Mouse (Mus musculus) heart, adult 2 months (tissue): ENCODE data around the gene Ppa1. TPM values are rescaled to one million over a fixed set of nuclear protein-coding genes. Genes with fewer than 3 reads are reported as not detected.

Source experiments
- DNase-seq, 2 experiments: peaks; one replicate each; pipeline ENCODE4 v3.0.0; 2021
- H3K27ac ChIP-seq: fragments of 200-600 bp; 2 replicates; pipeline ENCODE4 v1.8.1; 2022
- H3K27me3 ChIP-seq: fragments of 200-500 bp; 2 replicates; pipeline ENCODE4 v1.6.1; 2012; ENCODE audit warnings: mild to moderate bottlenecking, low read length, inconsistent platforms, mixed read lengths; ENCODE audit not compliant: control insufficient read depth, insufficient read depth
- H3K36me3 ChIP-seq: fragments of 200-500 bp; 2 replicates; pipeline ENCODE4 v1.6.1; 2012; ENCODE audit warnings: low read length, inconsistent platforms; ENCODE audit not compliant: control insufficient read depth, insufficient read depth
- H3K4me1 ChIP-seq: fragments of 200-500 bp; 2 replicates; pipeline ENCODE4 v1.6.1; 2011; ENCODE audit warnings: low read length; ENCODE audit not compliant: control insufficient read depth, insufficient read depth
- H3K4me3 ChIP-seq: fragments of 200-600 bp; 2 replicates; pipeline ENCODE4 v1.8.1; 2022
- H3K79me2 ChIP-seq: fragments of 200-500 bp; replicated peaks from 2 replicates; pipeline ENCODE4 v1.6.1; 2012; ENCODE audit warnings: mild to moderate bottlenecking, inconsistent platforms, low read length, moderate library complexity, mixed read lengths; ENCODE audit not compliant: control insufficient read depth, insufficient read depth
- H3K9ac ChIP-seq: fragments of 200-500 bp; 2 replicates; pipeline ENCODE4 v1.6.1; 2012; ENCODE audit warnings: low read depth, mild to moderate bottlenecking, control low read depth, inconsistent platforms, low read length, mixed read lengths
- CTCF ChIP-seq: fragments of 200-600 bp; IDR thresholded peaks from 2 replicates; pipeline ENCODE4 v1.8.1; 2022; ENCODE audit warnings: antibody characterized with exemption, mild to moderate bottlenecking, moderate library complexity
- EP300 ChIP-seq: fragments of 200-500 bp; IDR thresholded peaks from 2 replicates; pipeline ENCODE4 v1.6.1; 2011; ENCODE audit warnings: low read depth, low read length, control low read depth; ENCODE audit not compliant: insufficient read depth
- POLR2A ChIP-seq: fragments of 200-500 bp; IDR thresholded peaks from 2 replicates; pipeline ENCODE4 v1.6.1; 2011; ENCODE audit warnings: mild to moderate bottlenecking, low read depth, low read length, control low read depth; ENCODE audit not compliant: insufficient read depth
- WGBS: fragments of 180-500 bp; shearing (Covaris S2); methylation state at CpG from one replicate; pipeline ENCODE4 v1.1.7; 2018; 5-methylcytosine and 5-hydroxymethylcytosine counted together
- intact Hi-C: fragments of 180-260 bp; cut with DNase I; formaldehyde crosslinking; loops from one replicate; pipeline ENCODE4 v1.15.1; 2025
- polyA plus RNA-seq: library from polyadenylated mRNA; depleted of rRNA; stranded (reverse); fragments of >200 nt; gene quantifications from 2 replicates; pipeline ENCODE4 v1.2.3, GENCODE M21; 2012
- total RNA-seq, 2 experiments: library from RNA; stranded (reverse); gene quantifications; 2 replicates each; pipeline ENCODE4 v1.2.3; 2021

Gene Ppa1
- total and polyA plus RNA-seq, 3 experiments: 33.9 to 66.8 (median 66.3) TPM

DNA sequence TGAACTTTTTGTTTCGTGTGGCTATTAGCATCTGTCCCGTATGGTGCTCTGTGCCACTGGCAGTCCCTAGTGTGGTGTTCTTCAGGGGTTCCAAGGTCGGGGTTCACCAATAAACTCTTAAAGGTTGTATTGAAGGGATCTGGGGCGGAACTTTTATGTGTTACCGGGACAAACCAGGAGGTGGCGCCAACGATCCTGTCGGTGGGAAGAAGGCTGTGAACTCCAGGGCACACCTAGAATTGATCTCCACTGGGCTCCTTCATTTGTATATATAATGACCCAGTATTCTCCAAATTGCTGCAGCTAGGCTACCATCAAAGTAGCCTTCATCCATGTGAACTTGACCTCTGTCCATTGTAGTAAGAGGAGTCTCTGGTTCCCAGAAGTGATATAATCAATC, 42.5 kb upstream of the Ppa1 start:
- H3K36me3 ChIP-seq: no peaks in the 10 kb centered on the region
- no peaks in the 10 kb centered on the region for H3K79me2 ChIP-seq
- TF ChIP-seq EP300: 0 out of 2 replicates have a peak, but pooled peaks have one; percentile 19
- TF ChIP-seq POLR2A: no peak
- TF ChIP-seq CTCF: peak; percentile 77
- H3K4me1 ChIP-seq: no peaks in the 10 kb centered on the region; the same call in 1 of the 2 replicates
- no peak overlapping the region for H3K27ac ChIP-seq
- peak; percentile 40 to 78 for DNase-seq
- intact Hi-C loops: loop anchor here (1.0 to 10.0 kb wide), 2 partner anchors 52 to 411 kb away; no protein-coding TSS in a partner anchor
- no peak overlapping the region for H3K4me3 ChIP-seq
- H3K27me3 ChIP-seq: no peaks in the 10 kb centered on the region
- H3K9ac ChIP-seq: no peak overlapping the region
- WGBS: 6% methylated on average over 8 of the region's 8 CpGs

- no peak for DNase-seq
- Histone ChIP-seq H3K4me1 (no peaks in the 10 kb centered on the region), H3K9ac (no peak overlapping the region), H3K27ac (no peak overlapping the region), H3K4me3 (no peak overlapping the region), H3K36me3 (no peaks in the 10 kb centered on the region), H3K79me2 (no peaks in the 10 kb centered on the region), H3K27me3 (no peaks in the 10 kb centered on the region)
- no peak for TF ChIP-seq POLR2A
- TF ChIP-seq EP300: no peak
- no peak for TF ChIP-seq CTCF
- intact Hi-C loops: loop anchor here (10.0 kb wide), 1 partner anchor 413 kb away; no protein-coding TSS in a partner anchor
Observed at GRCm38 (mm10) chr10:61608233-61608632, 40.1 kb upstream of the Ppa1 start.

- no peaks in the 10 kb centered on the region for H3K4me1 ChIP-seq
- no peak overlapping the region for H3K9ac ChIP-seq
- H3K27me3 ChIP-seq: no peaks in the 10 kb centered on the region
- TF ChIP-seq EP300 (no peak), POLR2A (no peak), CTCF (peak; percentile 61)
- no peak overlapping the region for H3K27ac ChIP-seq
- no peak for DNase-seq
- no peak overlapping the region for H3K4me3 ChIP-seq
- WGBS: 61% methylated on average over 8 of the region's 8 CpGs
- H3K79me2 ChIP-seq: no peaks in the 10 kb centered on the region
- H3K36me3 ChIP-seq: no peaks in the 10 kb centered on the region
- intact Hi-C loops: loop anchor here (2.0 kb wide), 1 partner anchor 32 kb away; no protein-coding TSS in a partner anchor
Observed at GRCm38 (mm10) chr10:61610650-61611235, 37.6 kb upstream of the Ppa1 start.

DNA sequence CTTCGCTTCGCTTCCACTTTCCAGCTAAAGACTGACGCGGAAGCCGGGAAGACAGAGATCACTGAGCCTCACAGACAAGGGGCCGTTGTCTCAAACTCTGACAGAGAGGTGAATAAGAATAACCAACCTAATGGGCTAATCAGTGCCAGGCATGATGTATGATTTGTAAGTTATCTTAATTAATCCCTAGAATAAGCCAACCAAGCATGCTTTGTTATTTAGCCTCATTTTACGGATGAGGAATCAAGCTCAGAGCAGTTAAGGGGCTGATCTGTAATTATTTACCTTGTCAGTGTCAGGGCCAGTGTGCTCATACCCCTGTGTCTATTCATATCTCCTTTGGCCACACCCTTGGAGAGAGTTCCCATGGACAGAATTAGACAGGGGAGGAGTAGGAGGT, 34.0 kb upstream of the Ppa1 start:
- no peak overlapping the region for H3K4me3 ChIP-seq
- DNase-seq: no peak
- TF ChIP-seq EP300 (no peak), POLR2A (no peak), CTCF (no peak)
- H3K4me1 ChIP-seq: no peaks in the 10 kb centered on the region
- no peaks in the 10 kb centered on the region for H3K79me2 ChIP-seq
- H3K27ac ChIP-seq: no peak overlapping the region
- H3K36me3 ChIP-seq: no peaks in the 10 kb centered on the region
- intact Hi-C loops: no loop called here
- no peaks in the 10 kb centered on the region for H3K27me3 ChIP-seq
- H3K9ac ChIP-seq: no peak overlapping the region
- 90% methylated on average over 7 of the region's 7 CpGs for WGBS

GRCm38 (mm10) chr10:61618528-61618927, 29.8 kb upstream of the Ppa1 start:
- H3K27ac ChIP-seq: no peak overlapping the region
- WGBS: 75% methylated on average over 2 of the region's 2 CpGs
- H3K9ac ChIP-seq: no peak overlapping the region
- no peaks in the 10 kb centered on the region for H3K79me2 ChIP-seq
- no peak overlapping the region for H3K4me3 ChIP-seq
- no peak for DNase-seq
- intact Hi-C loops: no loop called here
- H3K36me3 ChIP-seq: no peaks in the 10 kb centered on the region
- TF ChIP-seq EP300 (no peak), POLR2A (no peak), CTCF (no peak)
- H3K27me3 ChIP-seq: no peaks in the 10 kb centered on the region
- H3K4me1 ChIP-seq: peaks cover 2% of the 10 kb centered on the region; the same call in 1 of the 2 replicates

- H3K79me2 ChIP-seq: no peaks in the 10 kb centered on the region
- no peak for DNase-seq
- H3K36me3 ChIP-seq: no peaks in the 10 kb centered on the region
- H3K4me1 ChIP-seq: peaks cover 4% of the 10 kb centered on the region; the same call in 1 of the 2 replicates
- H3K27ac ChIP-seq: no peak overlapping the region
- intact Hi-C loops: no loop called here
- no peak overlapping the region for H3K4me3 ChIP-seq
- no peak overlapping the region for H3K9ac ChIP-seq
- TF ChIP-seq POLR2A (no peak), CTCF (no peak), EP300 (no peak)
- WGBS: 53% methylated on average over 9 of the region's 9 CpGs
- no peaks in the 10 kb centered on the region for H3K27me3 ChIP-seq
Observed at GRCm38 (mm10) chr10:61621681-61622080, 26.7 kb upstream of the Ppa1 start.
